Mouse (Mus musculus): ENCODE data around the gene Lrpap1. TPM values are rescaled to one million over a fixed set of nuclear protein-coding genes. Genes with fewer than 3 reads are reported as not detected.
A peak's percentile ranks its signal among the peaks of the same experiment; 100 is the strongest.

Lrpap1 gene
- polyA plus RNA-seq, 2 experiments, result 22.7 to 72.6 TPM

GRCm38 (mm10) chr5:35129208-35129607, 23.6 kb upstream of the Lrpap1 start:
- no peaks in the 10 kb centered on the region; a peak in 1 of 4 replicates for H3K4me1 ChIP-seq (replicated peaks; ENCODE audit: control insufficient read depth in 2 of 2, insufficient read depth in 2 of 2, low read length in 1 of 2)
- DNase-seq (ENCODE audit: low read depth in 3 of 3, low spot score in 3 of 3), result no peak
- WGBS (ENCODE audit: insufficient replicate concordance), result 78% methylated on average over 16 of the region's 16 CpGs
- H3K27ac ChIP-seq, result no peak overlapping the region
- H3K9ac ChIP-seq (replicated peaks), result no peak overlapping the region
- H3K9me3 ChIP-seq (ENCODE audit: control insufficient read depth, low read length), result no peaks in the 10 kb centered on the region
- H3K4me3 ChIP-seq (ENCODE audit: insufficient read depth in 1 of 2, low read depth in 2 of 2, low read length in 2 of 2), result no peak overlapping the region
- H3K4me2 ChIP-seq (ENCODE audit: low read depth), result no peak overlapping the region
- TF ChIP-seq CTCF (IDR thresholded peaks at IDR 0.05; ENCODE audit: low read depth) (no peak), EP300 (IDR thresholded peaks at IDR 0.05; ENCODE audit: low read depth) (no peak)
- H3K27me3 ChIP-seq (ENCODE audit: control insufficient read depth, insufficient read depth, low read length), result no peaks in the 10 kb centered on the region
- H3K36me3 ChIP-seq (replicated peaks; ENCODE audit: control insufficient read depth, insufficient read depth, low read depth), result no peaks in the 10 kb centered on the region
- no peak for ATAC-seq (ENCODE audit: insufficient read depth)

GRCm38 (mm10) chr5:35120024-35120423, 14.5 kb upstream of the Lrpap1 start:
- Histone ChIP-seq H3K4me3 (ENCODE audit: insufficient read depth in 1 of 2, low read depth in 2 of 2, low read length in 2 of 2) (no peak overlapping the region), H3K9ac (replicated peaks) (no peak overlapping the region), H3K27ac (no peak overlapping the region), H3K4me2 (ENCODE audit: low read depth) (no peak overlapping the region), H3K9me3 (ENCODE audit: control insufficient read depth, low read length) (no peaks in the 10 kb centered on the region), H3K27me3 (ENCODE audit: control insufficient read depth, insufficient read depth, low read length) (no peaks in the 10 kb centered on the region), H3K36me3 (replicated peaks; ENCODE audit: control insufficient read depth, insufficient read depth, low read depth) (no peaks in the 10 kb centered on the region), H3K4me1 (replicated peaks; ENCODE audit: control insufficient read depth in 2 of 2, insufficient read depth in 2 of 2, low read length in 1 of 2) (peaks cover 9 to 14% of the 10 kb centered on the region in 2 experiments)
- DNase-seq (ENCODE audit: low read depth in 3 of 3, low spot score in 3 of 3) (no peak), ATAC-seq (ENCODE audit: insufficient read depth) (no peak)
- 56% methylated on average over 8 of the region's 8 CpGs for WGBS (ENCODE audit: insufficient replicate concordance)
- TF ChIP-seq CTCF (IDR thresholded peaks at IDR 0.05; ENCODE audit: low read depth), result no peak
- TF ChIP-seq EP300 (IDR thresholded peaks at IDR 0.05; ENCODE audit: low read depth), result no peak

- Histone ChIP-seq H3K9me3 (ENCODE audit: control insufficient read depth, low read length) (no peaks in the 10 kb centered on the region), H3K4me3 (ENCODE audit: insufficient read depth in 1 of 2, low read depth in 2 of 2, low read length in 2 of 2) (no peak overlapping the region), H3K4me2 (ENCODE audit: low read depth) (no peak overlapping the region), H3K27me3 (ENCODE audit: control insufficient read depth, insufficient read depth, low read length) (no peaks in the 10 kb centered on the region), H3K4me1 (replicated peaks; ENCODE audit: control insufficient read depth in 2 of 2, insufficient read depth in 2 of 2, low read length in 1 of 2) (peaks cover 9 to 14% of the 10 kb centered on the region in 2 experiments), H3K36me3 (replicated peaks; ENCODE audit: control insufficient read depth, insufficient read depth, low read depth) (no peaks in the 10 kb centered on the region), H3K9ac (replicated peaks) (no peak overlapping the region), H3K27ac (no peak overlapping the region)
- 78% methylated on average over 2 of the region's 2 CpGs for WGBS (ENCODE audit: insufficient replicate concordance)
- DNase-seq (ENCODE audit: low read depth in 3 of 3, low spot score in 3 of 3) (no peak), ATAC-seq (ENCODE audit: insufficient read depth) (no peak)
- TF ChIP-seq CTCF (IDR thresholded peaks at IDR 0.05; ENCODE audit: low read depth) (no peak), EP300 (IDR thresholded peaks at IDR 0.05; ENCODE audit: low read depth) (no peak)
Observed at GRCm38 (mm10) chr5:35118418-35118817, 12.9 kb upstream of the Lrpap1 start.

DNA sequence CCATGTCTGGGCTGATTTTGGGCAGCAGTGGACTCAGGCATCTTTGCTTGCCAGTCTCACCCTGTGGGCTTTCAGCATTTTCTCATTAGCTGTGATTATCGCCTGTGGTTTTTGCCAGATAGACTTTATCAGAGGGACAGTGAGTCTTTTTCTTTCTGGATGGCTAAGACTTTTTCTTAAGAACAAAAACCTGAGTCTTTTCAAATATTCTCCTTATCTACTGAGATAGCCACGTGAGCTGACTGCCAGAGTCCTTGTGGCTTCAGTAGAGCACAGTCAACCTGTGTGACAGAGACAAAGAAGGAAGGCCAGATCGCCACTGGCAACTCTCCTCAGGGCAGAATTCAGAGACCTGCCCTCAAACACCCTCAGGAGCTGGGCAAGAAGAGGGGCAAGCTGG, 12.1 kb upstream of the Lrpap1 start:
- 16% methylated on average over 3 of the region's 3 CpGs for WGBS (ENCODE audit: insufficient replicate concordance)
- Histone ChIP-seq H3K9ac (replicated peaks) (no peak overlapping the region), H3K27me3 (ENCODE audit: control insufficient read depth, insufficient read depth, low read length) (no peaks in the 10 kb centered on the region), H3K4me1 (replicated peaks; ENCODE audit: control insufficient read depth in 2 of 2, insufficient read depth in 2 of 2, low read length in 1 of 2) (peaks cover 9 to 14% of the 10 kb centered on the region in 2 experiments), H3K36me3 (replicated peaks; ENCODE audit: control insufficient read depth, insufficient read depth, low read depth) (no peaks in the 10 kb centered on the region), H3K4me2 (ENCODE audit: low read depth) (no peak overlapping the region), H3K9me3 (ENCODE audit: control insufficient read depth, low read length) (no peaks in the 10 kb centered on the region), H3K27ac (no peak overlapping the region), H3K4me3 (ENCODE audit: insufficient read depth in 1 of 2, low read depth in 2 of 2, low read length in 2 of 2) (no peak overlapping the region)
- TF ChIP-seq CTCF (IDR thresholded peaks at IDR 0.05; ENCODE audit: low read depth) (no peak), EP300 (IDR thresholded peaks at IDR 0.05; ENCODE audit: low read depth) (no peak)
- DNase-seq (ENCODE audit: low read depth in 3 of 3, low spot score in 3 of 3), result no peak
- ATAC-seq (ENCODE audit: insufficient read depth), result no peak

GRCm38 (mm10) chr5:35116002-35116401, 10.4 kb upstream of the Lrpap1 start:
- H3K9ac ChIP-seq (replicated peaks), result no peak overlapping the region

More at GRCm38 (mm10) chr5:35116002-35116401, 10.4 kb upstream of the Lrpap1 start:
- Histone ChIP-seq H3K4me2 (ENCODE audit: low read depth) (peak overlapping the region; percentile 29), H3K9me3 (ENCODE audit: control insufficient read depth, low read length) (no peaks in the 10 kb centered on the region), H3K27ac (no peak overlapping the region), H3K4me1 (replicated peaks; ENCODE audit: control insufficient read depth in 2 of 2, insufficient read depth in 2 of 2, low read length in 1 of 2) (peaks cover 9 to 14% of the 10 kb centered on the region in 2 experiments), H3K27me3 (ENCODE audit: control insufficient read depth, insufficient read depth, low read length) (no peaks in the 10 kb centered on the region), H3K4me3 (ENCODE audit: insufficient read depth in 1 of 2, low read depth in 2 of 2, low read length in 2 of 2) (no peak overlapping the region), H3K36me3 (replicated peaks; ENCODE audit: control insufficient read depth, insufficient read depth, low read depth) (no peaks in the 10 kb centered on the region)
- ATAC-seq (ENCODE audit: insufficient read depth), result peak; percentile 15; the same call in 1 of the 2 replicates
- DNase-seq (ENCODE audit: low read depth in 3 of 3, low spot score in 3 of 3), result no peak
- no peak for TF ChIP-seq CTCF (IDR thresholded peaks at IDR 0.05; ENCODE audit: low read depth)
- 48% methylated on average over 3 of the region's 3 CpGs for WGBS (ENCODE audit: insufficient replicate concordance)

Measured in liver, embryonic 14.5 days (tissue).